Mouse (Mus musculus) CH12.LX (cell line): Measurements from ENCODE around the gene Mef2d. TPM values are rescaled to one million over a fixed set of nuclear protein-coding genes. Genes with fewer than 3 reads are reported as not detected.

ENCODE experiments used
- DNase-seq: peaks from one replicate; pipeline ENCODE4 v3.0.0-alpha.2; 2013; ENCODE audit errors: extremely low read depth
- H3K27ac ChIP-seq: 2 replicates; pipeline ENCODE4 v1.5.1; 2012; ENCODE audit warnings: low read depth, mild to moderate bottlenecking, control low read depth, moderate library complexity; ENCODE audit not compliant: insufficient read depth
- H3K27me3 ChIP-seq: replicated peaks from 2 replicates; pipeline ENCODE3; 2012; ENCODE audit warnings: inconsistent platforms
- H3K36me3 ChIP-seq, 2 experiments: replicated peaks in 1 of 2; 2 replicates each; pipeline versions ENCODE3 to v1.6.1; 2012; ENCODE audit warnings: inconsistent platforms in 1 of 2, low read length in 1 of 2, mild to moderate bottlenecking in 1 of 2, mixed read lengths in 1 of 2, moderate library complexity in 1 of 2; ENCODE audit not compliant: control insufficient read depth in 1 of 2, insufficient read depth in 1 of 2
- H3K4me1 ChIP-seq, 2 experiments: 2 replicates each; pipeline ENCODE4 v1.6.1; 2012; ENCODE audit warnings: inconsistent platforms in 1 of 2, moderate library complexity in 1 of 2; ENCODE audit not compliant: insufficient read depth in 2 of 2, control insufficient read depth in 1 of 2
- H3K4me2 ChIP-seq: 2 replicates; pipeline ENCODE4 v1.6.1; 2012; ENCODE audit warnings: low read depth, mild to moderate bottlenecking, control low read depth; ENCODE audit not compliant: poor library complexity, insufficient read depth, severe bottlenecking
- H3K4me3 ChIP-seq, 3 experiments: fragments of 150-350 bp in 1 of 3; sonication (generic) in 1 of 3; replicated peaks in 1 of 3; 2 replicates each; pipeline versions ENCODE3 to v1.5.1; 2011 to 2012; ENCODE audit warnings: low read depth in 2 of 3, low read length in 2 of 3, mild to moderate bottlenecking in 2 of 3, moderate library complexity in 2 of 3, control low read depth in 1 of 3, improper control_type of control experiment in 1 of 3, inconsistent platforms in 1 of 3, mixed read lengths in 1 of 3; ENCODE audit not compliant: poor library complexity in 1 of 3
- H3K79me2 ChIP-seq: replicated peaks from 2 replicates; pipeline ENCODE4 v1.6.1; 2012; ENCODE audit warnings: mild to moderate bottlenecking, moderate library complexity; ENCODE audit not compliant: control insufficient read depth, poor library complexity, insufficient read depth, severe bottlenecking; ENCODE audit errors: extremely low read depth
- H3K9ac ChIP-seq: 2 replicates; pipeline ENCODE4 v1.6.1; 2012; ENCODE audit warnings: low read depth, mild to moderate bottlenecking, control low read depth, moderate library complexity; ENCODE audit not compliant: insufficient read depth
- H3K9me3 ChIP-seq: replicated peaks from 2 replicates; pipeline ENCODE3; 2012; ENCODE audit warnings: low read length, inconsistent platforms, mixed read lengths
- CHD2 ChIP-seq: IDR thresholded peaks from 2 replicates; pipeline ENCODE4 v1.6.1; 2011; ENCODE audit warnings: low read length, improper control_type of control experiment
- CTCF ChIP-seq, 2 experiments: IDR thresholded peaks in 1 of 2; conservative IDR thresholded peaks in 1 of 2; 2 replicates each; pipeline ENCODE4 v1.5.1; 2011 to 2012; ENCODE audit warnings: low read depth in 2 of 2, low read length in 2 of 2, improper control_type of control experiment in 1 of 2, inconsistent platforms in 1 of 2, mild to moderate bottlenecking in 1 of 2, moderate library complexity in 1 of 2
- E2F4 ChIP-seq: IDR thresholded peaks from 2 replicates; pipeline ENCODE4 v1.6.1; 2011; ENCODE audit warnings: low read depth, low read length, improper control_type of control experiment; ENCODE audit not compliant: insufficient replicate concordance
- IRF4 ChIP-seq: IDR thresholded peaks from 2 replicates; pipeline ENCODE4 v1.6.1; 2014; ENCODE audit warnings: low read depth, mild to moderate bottlenecking, inconsistent platforms, low read length, improper control_type of control experiment
- MAX ChIP-seq: IDR thresholded peaks from 2 replicates; pipeline ENCODE4 v1.6.1; 2011; ENCODE audit warnings: low read length, improper control_type of control experiment
- MAZ ChIP-seq: IDR thresholded peaks from 2 replicates; pipeline ENCODE4 v1.6.1; 2012; ENCODE audit warnings: low read depth, mild to moderate bottlenecking, inconsistent platforms, low read length, improper control_type of control experiment, moderate library complexity
- POLR2A ChIP-seq: IDR thresholded peaks from 2 replicates; pipeline ENCODE4 v1.6.1; 2011; ENCODE audit warnings: low read depth, mild to moderate bottlenecking, improper control_type of control experiment, low read length
- RAD21 ChIP-seq: IDR thresholded peaks from 2 replicates; pipeline ENCODE4 v1.6.1; 2011; ENCODE audit warnings: low read depth, mild to moderate bottlenecking, low read length, improper control_type of control experiment, moderate library complexity
- RCOR1 ChIP-seq: conservative IDR thresholded peaks from 2 replicates; pipeline ENCODE4 v1.6.1; 2012; ENCODE audit warnings: low read depth, mild to moderate bottlenecking, inconsistent platforms, low read length, improper control_type of control experiment
- SIN3A ChIP-seq: IDR thresholded peaks from 2 replicates; pipeline ENCODE4 v1.6.1; 2012; ENCODE audit warnings: low read length, improper control_type of control experiment, inconsistent platforms
- SMC3 ChIP-seq: IDR thresholded peaks from 2 replicates; pipeline ENCODE4 v1.6.1; 2011; ENCODE audit warnings: low read depth, low read length, improper control_type of control experiment
- TBP ChIP-seq: conservative IDR thresholded peaks from 2 replicates; pipeline ENCODE4 v1.6.1; 2011; ENCODE audit warnings: low read depth, low read length, improper control_type of control experiment
- USF1 ChIP-seq: IDR thresholded peaks from 2 replicates; pipeline ENCODE4 v1.6.1; 2014; ENCODE audit warnings: low read depth, mild to moderate bottlenecking, inconsistent platforms, low read length, improper control_type of control experiment
- ZC3H11A ChIP-seq: IDR thresholded peaks from 2 replicates; pipeline ENCODE4 v1.6.1; 2012; ENCODE audit warnings: low read depth, mild to moderate bottlenecking, inconsistent platforms, low read length, improper control_type of control experiment
- ZKSCAN1 ChIP-seq: IDR thresholded peaks from 2 replicates; pipeline ENCODE4 v1.6.1; 2012; ENCODE audit warnings: low read depth, inconsistent platforms, low read length, improper control_type of control experiment, borderline replicate concordance
- dilution Hi-C: fragments of 300-500 bp; cut with MboI; formaldehyde crosslinking; loops from 2 replicates; pipeline ENCODE4 v1.14.3; 2020; ENCODE audit warnings: low sequenced_read_pairs; ENCODE audit not compliant: extremely low pct_unique_long_range_greater_than_20kb, extremely low pct_ligation_motif_present
- in situ Hi-C: fragments of 300-500 bp; cut with MboI; formaldehyde crosslinking; loops from 3 replicates; pipeline ENCODE4 v1.14.3; 2019; ENCODE audit warnings: low sequenced_read_pairs, low pct_ligation_motif_present, low pct_unique_long_range_greater_than_20kb, mixed read lengths
- polyA plus RNA-seq: library from polyadenylated mRNA; unstranded; fragments of >175 nt; gene quantifications from 2 replicates; pipeline ENCODE4 v1.2.1, GENCODE M21; 2012; ENCODE audit warnings: low read depth; ENCODE audit not compliant: insufficient read length
- total RNA-seq, 2 experiments: library from RNA; depleted of rRNA; stranded (reverse); fragments of 300-350 nt in 1 of 2; fragments of >200 nt in 1 of 2; gene quantifications; 2 replicates each; pipeline ENCODE4 v1.2.3; 2012 to 2014

Mef2d gene
- total and polyA plus RNA-seq, 3 experiments, result 4.8 to 75.8 (median 10.9) TPM

GRCm38 (mm10) chr3:88214971-88215552 lies 72.9 kb downstream of the Mef2d start:
- TF ChIP-seq POLR2A, result no peak
- TF ChIP-seq E2F4, result no peak
- no peak for TF ChIP-seq ZKSCAN1
- TF ChIP-seq RCOR1, result no peak
- TF ChIP-seq RAD21, result no peak
- TF ChIP-seq CHD2, result no peak
- no peak for TF ChIP-seq MAX
- TF ChIP-seq ZC3H11A, result no peak
- no peak for TF ChIP-seq MAZ
- TF ChIP-seq, all 38 proteins: peak for 0
- Histone ChIP-seq H3K36me3 (no peaks in the 10 kb centered on the region), H3K27ac (no peak overlapping the region), H3K4me2 (no peak overlapping the region), H3K4me3 (no peak overlapping the region), H3K79me2 (no peaks in the 10 kb centered on the region), H3K4me1 (no peaks in the 10 kb centered on the region; a peak in 1 of 4 replicates), H3K27me3 (peaks cover 93% of the 10 kb centered on the region), H3K9me3 (peaks cover 9% of the 10 kb centered on the region), H3K9ac (no peak overlapping the region)
- no peak for DNase-seq
- dilution Hi-C loops (no loop called here), in situ Hi-C loops (no loop called here)

GRCm38 (mm10) chr3:88215553-88216004 lies 73.4 kb downstream of the Mef2d start:
- Histone ChIP-seq H3K9me3 (peaks cover 9% of the 10 kb centered on the region), H3K4me1 (no peaks in the 10 kb centered on the region; a peak in 1 of 4 replicates), H3K9ac (no peak overlapping the region), H3K79me2 (no peaks in the 10 kb centered on the region), H3K27me3 (peaks cover 92% of the 10 kb centered on the region), H3K27ac (no peak overlapping the region), H3K36me3 (no peaks in the 10 kb centered on the region), H3K4me3 (no peak overlapping the region), H3K4me2 (peak overlapping the region; percentile 56; the same call in 1 of the 2 replicates)
- in situ Hi-C loops (no loop called here), dilution Hi-C loops (no loop called here)
- DNase-seq, result no peak
- no peak for TF ChIP-seq SIN3A
- TF ChIP-seq USF1, result no peak
- no peak for TF ChIP-seq CTCF (conservative IDR thresholded peaks at IDR 0.05 in 1 of 2, IDR thresholded peaks at IDR 0.05 in 1 of 2; ENCODE audit: low read depth in 2 of 2, low read length in 2 of 2)
- TF ChIP-seq SMC3, result no peak
- no peak for TF ChIP-seq E2F4
- no peak for TF ChIP-seq TBP
- TF ChIP-seq IRF4, result no peak
- TF ChIP-seq MAZ, result no peak
- TF ChIP-seq ZKSCAN1, result no peak
- TF ChIP-seq POLR2A, result no peak
